Mouse (Mus musculus) layer of hippocampus, adult 18-20 months (tissue): Measurements from ENCODE around the gene L3mbtl3. TPM values are rescaled to one million over a fixed set of nuclear protein-coding genes. Genes with fewer than 3 reads are reported as not detected.

Source experiments
- DNase-seq, 2 experiments: peaks; one replicate each; pipeline ENCODE4 v3.0.0; 2022; ENCODE audit warnings: low spot score in 2 of 2
- total RNA-seq, 2 experiments: library from RNA; stranded (reverse); gene quantifications; 2 replicates each; pipeline ENCODE4 v1.2.3; 2021

Gene L3mbtl3
- total RNA-seq, 2 experiments from 2014 or later: 15.7 to 19.0 TPM

GRCm38 (mm10) chr10:26345879-26346278 lies 29.9 kb downstream of the L3mbtl3 start:
- DNase-seq: no peak

- DNase-seq: no peak
Observed at GRCm38 (mm10) chr10:26337896-26338503, 37.8 kb downstream of the L3mbtl3 start.

GRCm38 (mm10) chr10:26333966-26334365 lies 41.8 kb downstream of the L3mbtl3 start:
- no peak for DNase-seq

GRCm38 (mm10) chr10:26332781-26333180 lies 43.0 kb downstream of the L3mbtl3 start:
- no peak for DNase-seq

GRCm38 (mm10) chr10:26328843-26329242 lies 46.9 kb downstream of the L3mbtl3 start:
- DNase-seq: no peak

GRCm38 (mm10) chr10:26327691-26328542 lies 47.9 kb downstream of the L3mbtl3 start:
- no peak for DNase-seq

- DNase-seq: no peak
Observed at GRCm38 (mm10) chr10:26327291-26327690, 48.5 kb downstream of the L3mbtl3 start.

- no peak for DNase-seq
Observed at GRCm38 (mm10) chr10:26325320-26325719, 50.5 kb downstream of the L3mbtl3 start.

- no peak for DNase-seq
Observed at GRCm38 (mm10) chr10:26322344-26323051, 53.3 kb downstream of the L3mbtl3 start.

GRCm38 (mm10) chr10:26320679-26321078 lies 55.1 kb downstream of the L3mbtl3 start:
- no peak for DNase-seq

- peak; percentile 18 to 55 for DNase-seq
Observed at GRCm38 (mm10) chr10:26314327-26314726, 61.4 kb downstream of the L3mbtl3 start.

GRCm38 (mm10) chr10:26303485-26303884 lies 72.3 kb downstream of the L3mbtl3 start:
- DNase-seq: no peak

- no peak for DNase-seq
Observed at GRCm38 (mm10) chr10:26302336-26302735, 73.4 kb downstream of the L3mbtl3 start.

GRCm38 (mm10) chr10:26297626-26298025 lies 78.1 kb downstream of the L3mbtl3 start:
- no peak for DNase-seq

- DNase-seq: peak in 1 of 2 experiments; percentile 55
Observed at GRCm38 (mm10) chr10:26297200-26297599, 78.6 kb downstream of the L3mbtl3 start.

- no peak for DNase-seq
Observed at GRCm38 (mm10) chr10:26287136-26287535, 88.6 kb downstream of the L3mbtl3 start.

GRCm38 (mm10) chr10:26280009-26280408 lies 95.8 kb downstream of the L3mbtl3 start:
- no peak for DNase-seq

- DNase-seq: no peak
Observed at GRCm38 (mm10) chr10:26275414-26275813, 100.4 kb downstream of the L3mbtl3 start.

GRCm38 (mm10) chr10:26263744-26264459 lies 111.9 kb downstream of the L3mbtl3 start:
- no peak for DNase-seq

GRCm38 (mm10) chr10:26259908-26260307 lies 115.9 kb downstream of the L3mbtl3 start:
- DNase-seq: no peak
